In genomic region chr10:40425243-40426095, GRCm38 (mm10) we compare ENCODE assay signal across 8 mouse cellular contexts.
A peak's percentile ranks its signal among the peaks of the same experiment; 100 is the strongest.
DNase-seq lines count a peak whose midpoint lies in the region; ATAC-seq and TF ChIP-seq lines count a peak whose summit lies in the region.
"Had no signal": no experiment of that assay in that cellular context is flagged by ENCODE, and none has a peak within 500 bp of the region (broad histone marks: within the 10 kb centered on the region; RNA-seq: fewer than 3 reads in every experiment).

No protein-coding gene starts in this region.

- H3K27me3 ChIP-seq in lung, embryonic 14.5 days (ENCODE audit: insufficient read depth, low read length) = no peaks in the 10 kb centered on the region
- H3K27me3 ChIP-seq in forebrain, embryonic 10.5 days (ENCODE audit: poor library complexity, severe bottlenecking) = no peaks in the 10 kb centered on the region
- H3K27me3 ChIP-seq in limb, embryonic 10.5 days (ENCODE audit: low read depth, poor library complexity, severe bottlenecking) = no peaks in the 10 kb centered on the region

- H3K4me1 ChIP-seq in lung, embryonic 14.5 days (ENCODE audit: insufficient read depth) = peaks cover 8% of the 10 kb centered on the region; the same call in 1 of the 2 replicates
- peaks cover 20% of the 10 kb centered on the region for H3K4me1 ChIP-seq in forebrain, embryonic 10.5 days
- H3K4me1 ChIP-seq in limb, embryonic 10.5 days = peaks cover 10% of the 10 kb centered on the region
- H3K4me1 ChIP-seq in olfactory bulb, adult 2 months (ENCODE audit: control insufficient read depth, insufficient read depth, low read length) = peaks cover 13% of the 10 kb centered on the region

- DNase-seq in lung, embryonic 14.5 days = no peak
- DNase-seq in lung, postnatal 14 days = no peak
- DNase-seq in forebrain, embryonic 10.5 days (ENCODE audit: extremely low spot score, low spot score) = no peak
- peak; percentile 37 for DNase-seq in limb, embryonic 10.5 days (ENCODE audit: low spot score)
- no peak for DNase-seq in cerebellum, adult 9-11 months
- no peak for DNase-seq in left cerebral cortex, adult 9 months (ENCODE audit: low spot score in 2 of 2)

- no peak for TF ChIP-seq CTCF in lung, embryonic 14.5 days (IDR thresholded peaks at IDR 0.05; ENCODE audit: low read depth)
- TF ChIP-seq CTCF in olfactory bulb, adult 2 months (IDR thresholded peaks at IDR 0.05; ENCODE audit: insufficient read depth, low read depth, low read length) = no peak

- H3K4me3 ChIP-seq in lung, embryonic 14.5 days (ENCODE audit: low read depth, low read length) = no peak overlapping the region
- peak overlapping the region; percentile 18; the same call in 1 of the 2 replicates for H3K4me3 ChIP-seq in forebrain, embryonic 10.5 days
- H3K4me3 ChIP-seq in limb, embryonic 10.5 days = 0 out of 2 replicates have a peak overlapping the region, but pooled peaks have one; percentile 5
- peak overlapping the region; percentile 21 for H3K4me3 ChIP-seq in olfactory bulb, adult 2 months (ENCODE audit: insufficient read depth, low read depth, low read length)

- H3K9me3 ChIP-seq in lung, embryonic 14.5 days (ENCODE audit: low read depth, low read length) = no peaks in the 10 kb centered on the region
- H3K9me3 ChIP-seq in forebrain, embryonic 10.5 days = no peaks in the 10 kb centered on the region
- H3K9me3 ChIP-seq in limb, embryonic 10.5 days (replicated peaks) = no peaks in the 10 kb centered on the region

- no peak for TF ChIP-seq POLR2A in olfactory bulb, adult 2 months (IDR thresholded peaks at IDR 0.05; ENCODE audit: insufficient read depth, low read depth, low read length)

- no peak overlapping the region for H3K9ac ChIP-seq in lung, embryonic 14.5 days

- WGBS in lung, embryonic 14.5 days = 26% methylated on average over 18 of the region's 18 CpGs
- WGBS in forebrain, embryonic 10.5 days = 42% methylated on average over 18 of the region's 18 CpGs
- WGBS in limb, embryonic 10.5 days = 39% methylated on average over 18 of the region's 18 CpGs
- WGBS in olfactory bulb, adult 2 months = 34% methylated on average over 18 of the region's 18 CpGs

- no peaks in the 10 kb centered on the region for H3K36me3 ChIP-seq in lung, embryonic 14.5 days (ENCODE audit: insufficient read depth)
- no peaks in the 10 kb centered on the region for H3K36me3 ChIP-seq in forebrain, embryonic 10.5 days (replicated peaks)
- no peaks in the 10 kb centered on the region for H3K36me3 ChIP-seq in limb, embryonic 10.5 days

- H3K4me2 ChIP-seq in lung, embryonic 14.5 days = peak overlapping the region; percentile 50

- no peak for ATAC-seq in lung, embryonic 14.5 days (ENCODE audit: insufficient read depth)

- no peak overlapping the region for H3K27ac ChIP-seq in lung, embryonic 14.5 days (ENCODE audit: low read depth)
- H3K27ac ChIP-seq in forebrain, embryonic 10.5 days = peak overlapping the region; percentile 65; the same call in 1 of the 2 replicates
- H3K27ac ChIP-seq in limb, embryonic 10.5 days = peak overlapping the region; percentile 39; the same call in 1 of the 2 replicates
- H3K27ac ChIP-seq in olfactory bulb, adult 2 months (ENCODE audit: insufficient read depth, low read depth, low read length) = no peak overlapping the region
- H3K27ac ChIP-seq: macrophage had no signal

Comparison
In these comparisons a context has a peak if more than half of its experiments do, and no peak if none do; other contexts are left out.
1. H3K27ac ChIP-seq: peak in forebrain, embryonic 10.5 days (single experiment) and limb, embryonic 10.5 days (single experiment); none in lung, embryonic 14.5 days (single experiment) and olfactory bulb, adult 2 months (single experiment).